Mouse (Mus musculus) liver, embryonic 14.5 days (tissue): ENCODE results near the gene Zfyve16.

Experiments used
- CTCF ChIP-seq: IDR thresholded peaks from 2 replicates; pipeline ENCODE4 v1.5.1; 2016; ENCODE audit warnings: antibody characterized with exemption, low read depth, control low read depth
- EP300 ChIP-seq: IDR thresholded peaks from 2 replicates; pipeline ENCODE4 v1.6.1; 2016; ENCODE audit warnings: antibody characterized with exemption, low read depth

GRCm38 (mm10) chr13:92578210-92578609 lies 47.5 kb upstream of the Zfyve16 start:
- TF ChIP-seq CTCF (no peak), EP300 (no peak)
